Mouse (Mus musculus): Measurements from ENCODE around the gene Dnajc13. TPM values are rescaled to one million over a fixed set of nuclear protein-coding genes. Genes with fewer than 3 reads are reported as not detected.

The Dnajc13 gene
- total and polyA plus RNA-seq, 3 experiments, result 24.1 to 59.0 (median 31.1) TPM

DNA sequence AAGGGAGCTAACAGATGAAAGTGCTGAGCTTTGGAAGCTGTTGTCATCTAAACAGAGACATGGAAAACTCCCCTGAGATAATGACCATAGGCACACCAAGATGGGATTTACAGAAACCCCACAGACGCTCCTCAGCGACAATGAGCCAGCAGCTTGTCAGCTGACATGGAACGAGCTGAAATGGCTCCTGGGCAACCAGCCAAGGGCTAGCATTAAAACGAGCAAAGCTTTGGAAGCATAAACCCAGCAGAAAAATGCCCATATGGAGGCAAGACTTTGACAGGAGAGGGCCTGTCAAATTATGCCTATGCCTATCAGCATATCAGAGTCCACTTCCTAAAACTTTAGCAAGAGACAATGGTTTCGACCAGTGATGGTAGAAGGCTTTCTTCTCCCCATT is 27.0 kb downstream of the Dnajc13 start:
- Histone ChIP-seq H3K9ac (ENCODE audit: control insufficient read depth, low read depth, low read length, poor library complexity, severe bottlenecking) (no peak overlapping the region), H3K9me3 (replicated peaks; ENCODE audit: insufficient read depth, low read length) (no peaks in the 10 kb centered on the region), H3K27me3 (ENCODE audit: control insufficient read depth in 1 of 2, insufficient read depth in 2 of 2, low read length in 2 of 2) (no peaks in the 10 kb centered on the region), H3K36me3 (ENCODE audit: control insufficient read depth in 1 of 2, insufficient read depth in 2 of 2, low read length in 2 of 2) (peaks cover 0 to 9% of the 10 kb centered on the region in 2 experiments; a peak in 2 of 4 replicates), H3K4me3 (ENCODE audit: control insufficient read depth in 1 of 2, insufficient read depth in 1 of 2, low read depth in 2 of 2, low read length in 2 of 2) (no peak overlapping the region), H3K79me2 (ENCODE audit: control insufficient read depth, insufficient read depth, low read length, poor library complexity) (no peaks in the 10 kb centered on the region), H3K27ac (ENCODE audit: control insufficient read depth, low read depth, low read length) (no peak overlapping the region), H3K4me1 (ENCODE audit: control insufficient read depth in 1 of 2, insufficient read depth in 2 of 2, low read length in 2 of 2) (no peaks in the 10 kb centered on the region)
- TF ChIP-seq CHD1 (IDR thresholded peaks at IDR 0.05; ENCODE audit: low read depth, low read length), result no peak
- no peak for TF ChIP-seq EP300 (IDR thresholded peaks at IDR 0.05; ENCODE audit: low read depth in 1 of 2, low read length in 2 of 2)
- no peak for TF ChIP-seq TBP (IDR thresholded peaks at IDR 0.05; ENCODE audit: low read depth, low read length)
- TF ChIP-seq MAFK (IDR thresholded peaks at IDR 0.05; ENCODE audit: borderline replicate concordance, low read depth, low read length), result no peak
- TF ChIP-seq POLR2AphosphoS2 (IDR thresholded peaks at IDR 0.05; ENCODE audit: low read length), result no peak
- TF ChIP-seq GATA1 (IDR thresholded peaks at IDR 0.05; ENCODE audit: low read depth, low read length), result no peak
- DNase-seq (ENCODE audit: low read depth, low spot score), result no peak

DNA sequence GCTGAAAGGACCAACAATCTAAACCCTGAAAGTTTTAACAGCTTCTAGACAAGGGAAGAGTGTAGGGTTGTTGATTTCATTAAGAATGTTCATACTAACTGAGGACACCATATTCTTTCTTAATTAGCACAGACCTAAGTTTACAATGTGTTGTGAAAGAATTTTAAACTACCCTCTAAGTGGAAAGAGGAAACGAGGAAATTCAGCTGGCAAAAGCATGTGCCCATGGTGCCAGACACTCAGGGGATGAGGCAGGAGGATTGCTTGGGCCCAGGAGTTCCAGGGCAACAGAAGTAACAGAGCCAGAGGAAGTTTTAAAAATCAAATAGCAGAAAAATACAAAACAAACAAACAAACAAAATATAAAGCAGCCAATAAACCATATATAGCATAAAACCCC is 28.9 kb downstream of the Dnajc13 start:
- H3K36me3 ChIP-seq (ENCODE audit: control insufficient read depth in 1 of 2, insufficient read depth in 2 of 2, low read length in 2 of 2), result peaks cover 0 to 16% of the 10 kb centered on the region in 2 experiments; a peak in 2 of 4 replicates
- H3K27ac ChIP-seq (ENCODE audit: control insufficient read depth, low read depth, low read length), result no peak overlapping the region
- no peaks in the 10 kb centered on the region for H3K27me3 ChIP-seq (ENCODE audit: control insufficient read depth in 1 of 2, insufficient read depth in 2 of 2, low read length in 2 of 2)
- H3K4me1 ChIP-seq (ENCODE audit: control insufficient read depth in 1 of 2, insufficient read depth in 2 of 2, low read length in 2 of 2), result no peaks in the 10 kb centered on the region
- H3K9me3 ChIP-seq (replicated peaks; ENCODE audit: insufficient read depth, low read length), result no peaks in the 10 kb centered on the region
- no peak for DNase-seq (ENCODE audit: low read depth, low spot score)
- TF ChIP-seq ETS1 (IDR thresholded peaks at IDR 0.05; ENCODE audit: low read depth, low read length), result no peak
- TF ChIP-seq E2F4 (IDR thresholded peaks at IDR 0.05; ENCODE audit: borderline replicate concordance, low read depth, low read length), result no peak
- H3K79me2 ChIP-seq (ENCODE audit: control insufficient read depth, insufficient read depth, low read length, poor library complexity), result no peaks in the 10 kb centered on the region
- no peak overlapping the region for H3K4me3 ChIP-seq (ENCODE audit: control insufficient read depth in 1 of 2, insufficient read depth in 1 of 2, low read depth in 2 of 2, low read length in 2 of 2)
- no peak overlapping the region for H3K9ac ChIP-seq (ENCODE audit: control insufficient read depth, low read depth, low read length, poor library complexity, severe bottlenecking)

- Histone ChIP-seq H3K36me3 (ENCODE audit: control insufficient read depth in 1 of 2, insufficient read depth in 2 of 2, low read length in 2 of 2) (peaks cover 0 to 20% of the 10 kb centered on the region in 2 experiments; a peak in 2 of 4 replicates), H3K9me3 (replicated peaks; ENCODE audit: insufficient read depth, low read length) (no peaks in the 10 kb centered on the region), H3K9ac (ENCODE audit: control insufficient read depth, low read depth, low read length, poor library complexity, severe bottlenecking) (no peak overlapping the region), H3K79me2 (ENCODE audit: control insufficient read depth, insufficient read depth, low read length, poor library complexity) (no peaks in the 10 kb centered on the region), H3K27me3 (ENCODE audit: control insufficient read depth in 1 of 2, insufficient read depth in 2 of 2, low read length in 2 of 2) (no peaks in the 10 kb centered on the region), H3K4me3 (ENCODE audit: control insufficient read depth in 1 of 2, insufficient read depth in 1 of 2, low read depth in 2 of 2, low read length in 2 of 2) (no peak overlapping the region), H3K4me1 (ENCODE audit: control insufficient read depth in 1 of 2, insufficient read depth in 2 of 2, low read length in 2 of 2) (no peaks in the 10 kb centered on the region), H3K27ac (ENCODE audit: control insufficient read depth, low read depth, low read length) (no peak overlapping the region)
- DNase-seq (ENCODE audit: low read depth, low spot score), result no peak
- TF ChIP-seq USF2 (IDR thresholded peaks at IDR 0.05; ENCODE audit: borderline replicate concordance in 1 of 2, insufficient read depth in 1 of 2, low read depth in 1 of 2, low read length in 2 of 2) (no peak), BHLHE40 (IDR thresholded peaks at IDR 0.05; ENCODE audit: borderline replicate concordance, low read depth, low read length) (no peak), RAD21 (IDR thresholded peaks at IDR 0.05; ENCODE audit: low read depth, low read length) (no peak), ZNF384 (IDR thresholded peaks at IDR 0.05; ENCODE audit: low read depth, low read length) (no peak), HCFC1 (IDR thresholded peaks at IDR 0.05; ENCODE audit: low read depth, low read length) (no peak), POLR2AphosphoS2 (IDR thresholded peaks at IDR 0.05; ENCODE audit: low read length) (no peak), MAZ (IDR thresholded peaks at IDR 0.05; ENCODE audit: low read depth, low read length) (no peak), CHD2 (IDR thresholded peaks at IDR 0.05; ENCODE audit: low read length) (no peak), ZC3H11A (IDR thresholded peaks at IDR 0.05; ENCODE audit: low read depth, low read length) (no peak), KAT2A (conservative IDR thresholded peaks at IDR 0.05; ENCODE audit: low read depth, low read length) (no peak)
Observed at GRCm38 (mm10) chr9:104233060-104233459, 29.7 kb downstream of the Dnajc13 start.
